Mouse (Mus musculus) G1E (cell line): ENCODE measurements around the gene Mfsd4b1.

Source experiments
- CTCF ChIP-seq: IDR thresholded peaks from 2 replicates; pipeline ENCODE4 v1.5.1; 2012; ENCODE audit warnings: low read depth, low read length, inconsistent platforms, mixed read lengths
- GATA1 ChIP-seq: IDR thresholded peaks from 2 replicates; pipeline ENCODE4 v1.6.1; 2012; ENCODE audit warnings: borderline replicate concordance, low read length, inconsistent platforms, mixed read lengths
- GATA2 ChIP-seq: IDR thresholded peaks from 2 replicates; pipeline ENCODE4 v1.6.1; 2012; ENCODE audit warnings: low read depth, low read length, inconsistent platforms, borderline replicate concordance
- TAL1 ChIP-seq: conservative IDR thresholded peaks from 2 replicates; pipeline ENCODE4 v1.6.1; 2012; ENCODE audit warnings: low read depth, low read length, inconsistent platforms, mixed read lengths

DNA sequence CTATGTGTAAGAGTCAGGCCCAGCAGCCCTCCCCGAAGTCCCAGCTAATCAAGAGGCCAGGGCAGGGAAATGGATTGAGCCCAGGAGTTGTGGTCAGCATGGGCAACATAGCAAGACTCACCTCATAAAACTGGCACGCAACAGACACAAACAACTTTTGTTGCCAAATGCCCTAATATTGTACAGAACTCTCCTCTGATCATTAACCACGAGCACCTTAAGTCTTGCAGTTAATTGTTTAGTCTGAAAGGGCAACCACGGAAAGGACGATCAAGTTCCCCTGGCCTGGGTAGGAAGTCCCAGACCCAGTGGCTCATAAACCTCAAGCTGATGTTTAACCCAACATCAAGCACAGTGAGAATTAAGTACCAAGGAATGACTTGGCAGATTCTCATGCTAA lies 42.5 kb downstream of the Mfsd4b1 start:
- no peak for TF ChIP-seq CTCF
- TF ChIP-seq GATA1, result no peak
- TF ChIP-seq TAL1, result no peak
- no peak for TF ChIP-seq GATA2
